Mouse (Mus musculus) hindbrain, embryonic 11.5 days (tissue): ENCODE data around the gene Ttc7. TPM values are rescaled to one million over a fixed set of nuclear protein-coding genes. Genes with fewer than 3 reads are reported as not detected.

ENCODE experiments used
- ATAC-seq: fragments of 200-750 bp; cut with Nextera tagmentation; 2 replicates; pipeline ENCODE4 v1.8.0; 2017; ENCODE audit warnings: mild to moderate bottlenecking, moderate TSS enrichment, moderate library complexity; ENCODE audit not compliant: low FRiP score
- DNase-seq: peaks from one replicate; pipeline ENCODE4 v3.0.0-alpha.2; 2015; ENCODE audit warnings: low spot score
- H3K27ac ChIP-seq: fragments of 300-500 bp; sonication (generic); 2 replicates; pipeline ENCODE4 v1.5.1; 2014; ENCODE audit warnings: mild to moderate bottlenecking, low read depth, low read length
- H3K27me3 ChIP-seq: fragments of 300-500 bp; sonication (generic); 2 replicates; pipeline ENCODE4 v1.6.1; 2014; ENCODE audit warnings: mild to moderate bottlenecking, low read length, moderate library complexity, mixed read lengths; ENCODE audit not compliant: control insufficient read depth, insufficient read depth
- H3K36me3 ChIP-seq: fragments of 300-500 bp; sonication (generic); 2 replicates; pipeline ENCODE4 v1.6.1; 2014; ENCODE audit warnings: mild to moderate bottlenecking, low read length, moderate library complexity, mixed read lengths; ENCODE audit not compliant: control insufficient read depth, insufficient read depth
- H3K4me1 ChIP-seq: fragments of 300-500 bp; sonication (generic); replicated peaks from 2 replicates; pipeline ENCODE4 v1.6.1; 2014; ENCODE audit warnings: low read length, mixed read lengths; ENCODE audit not compliant: control insufficient read depth, insufficient read depth
- H3K4me2 ChIP-seq: fragments of 300-500 bp; sonication (generic); replicated peaks from 2 replicates; pipeline ENCODE4 v1.6.1; 2014; ENCODE audit warnings: mild to moderate bottlenecking, low read depth, low read length
- H3K4me3 ChIP-seq: fragments of 300-500 bp; sonication (generic); 2 replicates; pipeline ENCODE4 v1.5.1; 2014; ENCODE audit warnings: low read depth, low read length
- H3K9ac ChIP-seq: fragments of 300-500 bp; sonication (generic); 2 replicates; pipeline ENCODE4 v1.6.1; 2014; ENCODE audit warnings: low read depth, low read length
- H3K9me3 ChIP-seq: fragments of 300-500 bp; sonication (generic); 2 replicates; pipeline ENCODE4 v1.6.1; 2016; ENCODE audit warnings: low read length; ENCODE audit not compliant: control insufficient read depth
- WGBS: fragments of 180-500 bp; shearing (Covaris S2); extraction: QIAGEN DNeasy Blood & Tissue Kit; methylation state at CpG from one replicate; pipeline ENCODE4 v1.1.7; 2014; 5-methylcytosine and 5-hydroxymethylcytosine counted together
- polyA plus RNA-seq: library from polyadenylated mRNA; unstranded; fragments of >200 nt; fragmentation: Nextera tagmentation; extraction: Ambion mirVana; gene quantifications from 2 replicates; pipeline ENCODE4 v1.2.1, GENCODE M21; 2014

Ttc7 gene
- 2.7 and 3.0 TPM in 2 replicates for polyA plus RNA-seq

GRCm38 (mm10) chr17:87282706-87283053, at the start of gene Ttc7:
TSS of gene Ttc7 (plus strand) at chr17:87282886.
- H3K9ac ChIP-seq: peak within 1 kb of the TSS; percentile 85
- H3K27ac ChIP-seq: peak within 1 kb of the TSS; percentile 81
- peak within 1 kb of the TSS; percentile 99 for H3K4me2 ChIP-seq
- DNase-seq (peak; percentile 97), ATAC-seq (peak; percentile 94)
- H3K27me3 ChIP-seq: peaks cover 18% of the 10 kb centered on the region
- under 1% methylated on average over 33 of the region's 38 CpGs for WGBS
- no peaks in the 10 kb centered on the region for H3K36me3 ChIP-seq
- H3K9me3 ChIP-seq: no peaks in the 10 kb centered on the region
- peaks cover 2% of the 10 kb centered on the region for H3K4me1 ChIP-seq
- peak within 1 kb of the TSS; percentile 74 for H3K4me3 ChIP-seq

GRCm38 (mm10) chr17:87235019-87235418, 47.7 kb upstream of the Ttc7 start:
- Histone ChIP-seq H3K4me3 (no peak overlapping the region), H3K27me3 (no peaks in the 10 kb centered on the region), H3K4me1 (0 out of 2 replicates have a peak, but pooled peaks cover 2% of the 10 kb centered on the region), H3K36me3 (no peaks in the 10 kb centered on the region), H3K9ac (no peak overlapping the region), H3K9me3 (no peaks in the 10 kb centered on the region), H3K4me2 (no peak overlapping the region), H3K27ac (no peak overlapping the region)
- DNase-seq: no peak
- 93% methylated on average over 6 of the region's 6 CpGs for WGBS
- ATAC-seq: no peak

- WGBS: 53% methylated on average over 18 of the region's 18 CpGs
- DNase-seq (peak; percentile 58), ATAC-seq (peak; percentile 33; the same call in 1 of the 2 replicates)
- H3K36me3 ChIP-seq: no peaks in the 10 kb centered on the region
- H3K27ac ChIP-seq: no peak overlapping the region
- H3K4me1 ChIP-seq: 0 out of 2 replicates have a peak, but pooled peaks cover 2% of the 10 kb centered on the region
- no peak overlapping the region for H3K9ac ChIP-seq
- H3K27me3 ChIP-seq: no peaks in the 10 kb centered on the region
- no peak overlapping the region for H3K4me2 ChIP-seq
- H3K4me3 ChIP-seq: no peak overlapping the region
- no peaks in the 10 kb centered on the region for H3K9me3 ChIP-seq
These were observed 45.7 kb upstream of the Ttc7 start for GRCm38 (mm10) chr17:87236725-87237650.

- no peak for DNase-seq
- Histone ChIP-seq H3K4me2 (no peak overlapping the region), H3K4me3 (no peak overlapping the region), H3K9me3 (no peaks in the 10 kb centered on the region), H3K36me3 (no peaks in the 10 kb centered on the region), H3K27ac (no peak overlapping the region), H3K4me1 (0 out of 2 replicates have a peak, but pooled peaks cover 2% of the 10 kb centered on the region), H3K27me3 (no peaks in the 10 kb centered on the region), H3K9ac (no peak overlapping the region)
- ATAC-seq: no peak
- WGBS: 76% methylated on average over 11 of the region's 11 CpGs
These were observed 44.9 kb upstream of the Ttc7 start for GRCm38 (mm10) chr17:87237826-87238225.

GRCm38 (mm10) chr17:87246103-87246502, 36.6 kb upstream of the Ttc7 start:
- no peaks in the 10 kb centered on the region for H3K9me3 ChIP-seq
- H3K27ac ChIP-seq: no peak overlapping the region
- no peaks in the 10 kb centered on the region for H3K4me1 ChIP-seq
- WGBS: 77% methylated on average over 9 of the region's 9 CpGs
- no peak for ATAC-seq
- DNase-seq: no peak
- H3K36me3 ChIP-seq: no peaks in the 10 kb centered on the region
- H3K9ac ChIP-seq: no peak overlapping the region
- no peak overlapping the region for H3K4me2 ChIP-seq
- H3K4me3 ChIP-seq: no peak overlapping the region
- no peaks in the 10 kb centered on the region for H3K27me3 ChIP-seq

- Histone ChIP-seq H3K9me3 (no peaks in the 10 kb centered on the region), H3K9ac (no peak overlapping the region), H3K27ac (no peak overlapping the region), H3K4me2 (no peak overlapping the region), H3K27me3 (no peaks in the 10 kb centered on the region), H3K36me3 (peaks cover 9% of the 10 kb centered on the region), H3K4me3 (no peak overlapping the region), H3K4me1 (no peaks in the 10 kb centered on the region)
- DNase-seq (no peak), ATAC-seq (no peak)
- 89% methylated on average over 8 of the region's 8 CpGs for WGBS
These were observed 28.3 kb upstream of the Ttc7 start for GRCm38 (mm10) chr17:87254384-87254783.

GRCm38 (mm10) chr17:87255672-87256071, 27.0 kb upstream of the Ttc7 start:
- Histone ChIP-seq H3K27me3 (no peaks in the 10 kb centered on the region), H3K4me2 (no peak overlapping the region), H3K4me3 (no peak overlapping the region), H3K27ac (no peak overlapping the region), H3K9me3 (no peaks in the 10 kb centered on the region), H3K4me1 (no peaks in the 10 kb centered on the region), H3K36me3 (peaks cover 9% of the 10 kb centered on the region), H3K9ac (no peak overlapping the region)
- no peak for ATAC-seq
- DNase-seq: no peak
- WGBS: 75% methylated on average over 16 of the region's 16 CpGs

- DNase-seq (no peak), ATAC-seq (no peak)
- WGBS: 97% methylated on average over 6 of the region's 6 CpGs
- Histone ChIP-seq H3K36me3 (no peaks in the 10 kb centered on the region), H3K9ac (no peak overlapping the region), H3K4me1 (peaks cover 3% of the 10 kb centered on the region), H3K4me2 (no peak overlapping the region), H3K4me3 (no peak overlapping the region), H3K27me3 (no peaks in the 10 kb centered on the region), H3K9me3 (no peaks in the 10 kb centered on the region), H3K27ac (no peak overlapping the region)
These were observed 19.3 kb upstream of the Ttc7 start for GRCm38 (mm10) chr17:87263401-87263800.
